Mouse (Mus musculus) cerebellum, adult 2 months (tissue): ENCODE results near the gene Ccdc97.

Experiments used
- CTCF ChIP-seq: fragments of 200-500 bp; IDR thresholded peaks from 2 replicates; pipeline ENCODE4 v1.5.1; 2011; ENCODE audit warnings: low read depth, mild to moderate bottlenecking, control low read depth, low read length, moderate library complexity, borderline replicate concordance; ENCODE audit not compliant: insufficient read depth
- POLR2A ChIP-seq: fragments of 200-500 bp; IDR thresholded peaks from 2 replicates; pipeline ENCODE4 v1.6.1; 2011; ENCODE audit warnings: low read length, control low read depth, borderline replicate concordance; ENCODE audit not compliant: insufficient read depth

- TF ChIP-seq CTCF (no peak), POLR2A (no peak)
Observed at GRCm38 (mm10) chr7:25729862-25730261, 11.0 kb upstream of the Ccdc97 start.
